Mouse (Mus musculus) brain, adult 2 months (tissue): ENCODE data around the gene Stim1.
"Not testable (repeated sequence)": the region's sequence is repeated elsewhere in the genome, so short reads cannot be mapped to it uniquely, and the experiment has no call there.

Experiments used
- DNase-seq: peaks from one replicate; pipeline ENCODE4 v3.0.0; 2011; ENCODE audit warnings: low read depth, low spot score

The Stim1 gene

GRCm38 (mm10) chr7:102361297-102361696, 93.7 kb downstream of the Stim1 start:
- DNase-seq, result no peak

- no peak for DNase-seq
Observed at GRCm38 (mm10) chr7:102363853-102364252, 96.2 kb downstream of the Stim1 start.

GRCm38 (mm10) chr7:102369661-102370060, 102.1 kb downstream of the Stim1 start:
- peak; percentile 98 for DNase-seq

GRCm38 (mm10) chr7:102370526-102370925, 102.9 kb downstream of the Stim1 start:
- no peak for DNase-seq

DNA sequence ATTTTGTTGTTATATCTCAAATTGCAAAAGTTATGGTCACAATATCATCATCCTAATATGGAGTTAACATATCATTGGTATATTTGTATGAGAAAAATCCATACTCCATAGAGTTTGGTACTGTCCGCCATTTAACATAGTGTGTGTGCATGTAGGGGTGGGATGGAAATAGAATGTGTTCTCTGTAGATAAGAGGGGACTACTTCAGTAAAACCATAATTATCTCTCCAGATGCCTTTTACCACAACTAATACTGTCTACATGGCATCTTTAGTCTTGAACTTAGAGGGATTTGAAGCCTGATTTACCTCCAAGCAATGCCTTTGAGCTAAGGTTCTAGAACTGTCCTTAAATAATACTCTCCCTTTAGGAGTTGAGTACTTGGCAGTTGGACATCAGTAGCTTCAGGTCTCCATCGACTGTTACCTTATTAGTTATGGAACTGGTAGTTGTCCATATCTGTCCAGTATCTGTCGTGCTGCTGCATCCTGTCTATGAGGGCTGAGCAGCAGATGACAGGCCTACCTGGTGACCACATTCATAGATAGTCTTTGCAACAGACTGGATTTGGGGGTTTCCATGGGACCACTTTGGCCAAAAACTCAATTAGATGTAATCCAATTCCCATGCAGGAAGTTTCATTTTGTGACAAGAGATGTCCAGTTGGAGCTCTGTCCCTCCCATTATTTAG, 105.9 kb downstream of the Stim1 start:
- no peak for DNase-seq

- DNase-seq, result peak; percentile 77
Observed at GRCm38 (mm10) chr7:102383221-102383620, 115.6 kb downstream of the Stim1 start.

- no peak for DNase-seq
Observed at GRCm38 (mm10) chr7:102385973-102386372, 118.4 kb downstream of the Stim1 start.

DNA sequence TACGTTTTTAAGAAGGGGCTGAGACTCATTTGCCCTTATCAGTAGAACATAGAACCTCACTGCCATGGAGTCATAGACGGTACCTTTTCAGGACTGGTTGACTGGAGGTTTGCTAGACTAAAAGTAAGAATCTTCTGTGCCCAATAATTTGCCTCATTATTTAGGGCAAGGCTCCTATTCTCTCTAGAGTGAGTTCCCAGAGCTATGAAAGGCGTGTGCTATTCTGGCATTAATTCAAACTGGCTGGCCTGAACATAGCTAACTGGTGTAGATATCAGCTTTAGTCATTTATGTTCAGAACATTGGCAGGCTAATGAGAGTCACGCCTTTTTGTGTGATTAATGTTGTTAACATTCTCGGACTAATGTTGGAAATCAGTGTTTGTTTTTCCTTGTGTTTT, 121.5 kb downstream of the Stim1 start:
- DNase-seq, result peak; percentile 44

DNA sequence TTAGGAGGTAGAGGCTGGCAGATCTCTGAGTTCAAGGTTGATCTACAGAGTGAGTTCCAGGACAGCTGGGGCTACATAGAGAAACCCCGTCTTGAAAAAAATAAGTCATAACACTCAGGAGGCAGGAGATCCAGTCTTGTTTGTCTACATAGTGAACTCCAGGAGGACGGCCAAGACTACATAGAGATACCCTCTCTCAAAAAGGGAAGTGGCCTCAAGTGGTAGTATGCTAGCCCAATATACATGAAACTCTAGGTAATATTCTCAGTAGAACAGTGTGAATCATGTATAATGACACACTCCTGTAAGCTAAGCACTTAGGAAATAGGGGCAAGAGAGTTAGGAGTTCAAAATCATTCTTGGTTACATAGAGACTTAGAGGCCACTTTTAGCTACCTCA, 126.3 kb downstream of the Stim1 start:
- DNase-seq, result no peak

DNA sequence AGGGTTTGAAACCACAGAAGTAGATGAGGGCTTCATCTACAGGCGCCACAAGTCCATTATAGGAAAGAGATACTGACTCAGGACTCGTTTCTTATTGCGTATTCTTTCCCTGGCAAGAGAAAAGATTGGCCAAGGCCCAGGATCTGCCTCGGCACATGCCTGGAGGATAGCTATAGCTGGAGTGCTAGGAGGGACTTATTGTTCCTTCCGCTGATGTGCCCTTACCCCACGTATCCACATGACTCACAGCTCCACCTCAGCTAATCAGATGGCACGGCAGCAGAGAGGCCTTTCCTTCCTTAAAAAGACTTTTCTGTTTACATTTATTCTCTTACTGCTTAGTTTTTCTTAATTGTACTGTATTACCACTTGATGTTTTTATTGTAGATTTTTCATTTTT, 128.3 kb downstream of the Stim1 start:
- DNase-seq, result peak; percentile 61

DNA sequence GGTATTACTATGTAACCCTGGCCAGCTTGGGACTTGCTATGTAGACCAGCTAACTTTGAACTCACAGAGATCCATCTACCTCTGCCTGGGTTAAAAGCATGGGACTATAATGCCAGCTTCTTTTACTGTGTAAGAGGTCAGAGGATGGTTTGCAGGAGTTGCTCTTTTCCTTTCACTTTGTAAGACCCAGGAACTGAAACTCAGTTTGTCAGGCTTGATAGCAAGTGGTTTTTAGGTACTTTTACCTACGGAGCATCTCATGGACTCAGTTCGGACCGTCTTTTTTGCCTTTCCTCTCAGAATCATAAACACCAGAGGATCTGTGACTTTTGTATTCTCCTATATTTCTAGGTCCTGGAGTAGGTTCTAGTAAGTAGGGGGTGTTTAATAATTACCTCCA, 128.7 kb downstream of the Stim1 start:
- no peak for DNase-seq

DNA sequence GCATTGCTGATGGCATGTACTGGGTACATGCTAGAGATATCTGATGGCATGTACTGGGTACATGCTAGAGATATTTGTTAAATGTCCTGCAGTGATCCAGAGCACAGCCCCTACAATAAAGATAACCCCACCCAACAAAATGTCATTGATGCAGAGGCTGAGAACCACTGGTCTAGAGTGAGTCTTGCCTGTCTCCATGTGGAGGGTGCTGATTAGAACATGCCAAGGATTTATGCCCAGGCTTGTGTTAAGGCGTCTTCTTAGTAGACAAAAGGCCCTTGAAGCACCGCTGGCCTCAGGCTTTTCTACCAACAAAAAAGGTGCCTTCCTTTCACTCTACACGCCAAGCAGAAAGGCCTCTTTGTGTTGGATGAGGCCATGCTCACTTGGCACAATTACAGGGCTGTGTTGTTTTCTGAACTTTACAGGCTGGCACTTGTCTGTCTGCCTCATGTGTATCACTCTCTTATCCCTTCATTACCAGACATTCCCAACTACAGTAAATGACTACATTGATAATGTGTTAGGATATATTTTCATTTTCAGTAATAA, 131.7 kb downstream of the Stim1 start:
- peak; percentile 45 for DNase-seq

- no peak for DNase-seq
Observed at GRCm38 (mm10) chr7:102404118-102404517, 136.5 kb downstream of the Stim1 start.

DNA sequence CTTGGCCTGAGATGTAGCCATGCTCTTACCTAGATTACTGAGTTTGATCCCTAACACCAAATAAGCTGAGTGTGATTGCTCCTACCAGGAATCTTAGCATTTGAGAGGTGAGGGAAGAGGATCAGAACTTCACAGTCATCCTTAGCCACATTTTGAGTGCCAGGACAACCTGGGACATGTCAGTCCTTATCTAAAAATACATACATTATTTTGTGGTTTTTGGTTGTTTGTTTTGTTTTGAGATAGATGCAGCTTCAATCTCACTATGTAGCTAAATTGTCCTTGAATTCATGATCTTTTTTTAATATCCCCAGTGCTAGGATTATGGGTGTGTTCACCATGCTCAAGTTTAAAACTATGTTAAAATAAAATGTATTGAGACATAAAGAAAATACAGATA, 139.8 kb downstream of the Stim1 start:
- no peak for DNase-seq

DNA sequence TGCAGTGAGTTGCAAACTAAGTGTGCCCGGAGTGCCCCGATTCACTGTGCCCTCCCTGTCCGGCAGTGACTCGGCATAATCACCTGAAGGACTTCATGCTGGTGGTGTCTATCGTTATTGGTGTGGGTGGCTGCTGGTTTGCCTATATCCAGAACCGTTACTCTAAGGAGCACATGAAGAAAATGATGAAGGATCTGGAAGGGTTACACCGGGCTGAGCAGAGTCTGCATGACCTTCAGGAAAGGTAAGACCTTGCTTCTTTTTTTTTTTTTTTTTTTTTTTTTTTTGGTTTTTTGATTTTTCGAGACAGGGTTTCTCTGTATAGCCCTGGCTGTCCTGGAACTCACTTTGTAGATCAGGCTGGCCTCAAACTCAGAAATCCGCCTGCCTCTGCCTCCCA, 147.7 kb downstream of the Stim1 start:
- DNase-seq, result not testable (repeated sequence)

- no peak for DNase-seq
Observed at GRCm38 (mm10) chr7:102415841-102416240, 148.2 kb downstream of the Stim1 start.

DNA sequence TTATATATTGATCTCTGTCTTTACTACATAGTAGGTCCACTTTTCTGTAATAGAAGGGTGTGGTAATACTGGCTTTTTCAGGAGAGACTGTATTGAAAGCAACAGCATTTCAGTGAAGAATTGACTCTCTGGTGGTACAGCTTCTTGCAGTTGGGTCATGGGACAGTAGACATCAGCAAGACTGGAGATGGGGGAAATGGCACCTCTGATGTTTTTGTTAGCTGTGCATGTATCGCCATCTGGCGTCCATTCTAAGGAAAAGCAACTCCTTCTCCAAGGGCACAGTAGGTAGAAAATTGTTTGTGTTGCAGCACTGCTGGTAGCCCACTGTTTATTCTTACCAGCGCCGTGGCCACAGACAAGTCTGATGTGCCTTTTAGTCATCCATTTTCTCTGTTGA, 149.8 kb downstream of the Stim1 start:
- DNase-seq, result peak; percentile 92

GRCm38 (mm10) chr7:102422036-102422435, 154.4 kb downstream of the Stim1 start:
- no peak for DNase-seq

DNA sequence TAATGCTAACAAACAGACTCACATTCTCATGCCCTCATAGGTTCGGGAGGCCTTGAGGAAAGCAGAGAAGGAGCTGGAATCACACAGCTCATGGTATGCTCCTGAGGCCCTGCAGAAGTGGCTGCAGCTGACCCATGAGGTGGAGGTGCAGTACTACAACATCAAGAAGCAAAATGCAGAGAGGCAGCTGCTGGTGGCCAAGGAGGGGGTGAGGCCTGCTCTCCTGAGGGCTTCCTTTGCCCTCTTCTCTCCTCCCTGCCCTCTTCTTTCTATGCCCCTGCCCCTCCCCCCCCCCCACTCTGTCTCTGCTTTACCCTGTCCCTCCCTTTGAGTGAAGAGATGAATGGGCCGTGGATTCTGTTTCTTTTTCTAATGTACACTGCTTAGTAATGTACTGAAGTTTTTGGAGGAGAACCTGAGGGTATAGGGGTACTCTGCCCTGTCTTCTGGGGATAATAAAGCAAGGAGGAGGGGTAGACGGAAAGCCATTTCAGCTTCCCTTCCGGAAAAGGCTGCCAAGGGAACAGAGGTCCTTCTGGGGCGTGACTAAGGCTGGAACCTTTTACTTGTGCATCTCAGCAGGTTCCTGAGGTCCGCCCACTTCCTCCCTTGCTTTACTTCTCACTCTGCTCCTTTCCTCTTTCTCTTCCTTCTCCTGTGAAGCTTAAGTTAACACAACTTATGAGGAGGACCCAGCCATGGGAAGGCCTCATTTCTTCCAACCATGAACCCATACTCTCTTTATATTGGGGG, 158.5 kb downstream of the Stim1 start:
- peak; percentile 20 for DNase-seq

- DNase-seq, result no peak
Observed at GRCm38 (mm10) chr7:102434344-102434743, 166.7 kb downstream of the Stim1 start.

- no peak for DNase-seq
Observed at GRCm38 (mm10) chr7:102440822-102441656, 173.4 kb downstream of the Stim1 start.
